ENCODE assay signal across 8 mouse cellular contexts in the genomic region with DNA sequence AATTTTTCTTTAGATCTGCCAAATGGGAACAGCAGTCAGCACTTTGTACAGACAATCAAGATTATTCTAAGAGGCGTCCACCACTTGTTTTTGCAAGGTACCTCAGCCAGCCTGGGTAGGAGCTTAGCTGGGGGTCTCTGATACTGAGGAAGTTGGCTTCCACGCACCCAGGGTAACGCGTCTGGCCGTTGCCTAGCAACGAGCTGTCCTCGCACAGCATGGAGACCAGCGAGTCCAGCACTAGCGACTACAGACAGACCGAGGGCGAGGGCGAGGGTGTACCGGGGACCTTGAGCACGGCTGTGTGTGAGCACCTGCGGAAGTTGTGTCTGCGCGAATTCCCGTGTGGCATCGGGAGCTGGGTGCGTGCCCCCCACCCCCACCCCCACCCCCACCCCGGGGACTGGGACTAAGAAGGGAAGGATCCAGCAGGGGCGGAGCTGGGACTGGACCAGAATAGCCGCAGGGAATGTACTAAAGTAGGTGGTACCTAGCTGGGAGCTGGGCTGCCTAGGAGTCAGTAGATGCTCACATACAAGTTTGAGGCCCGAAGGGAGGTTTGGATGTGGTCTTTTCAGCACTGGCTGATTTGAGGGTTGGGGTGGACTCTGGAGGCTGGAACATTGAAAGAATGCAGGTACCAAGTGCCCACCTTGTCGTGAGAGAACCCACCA. TPM values are rescaled to one million over a fixed set of nuclear protein-coding genes. Genes with fewer than 3 reads are reported as not detected.
DNase-seq lines count a peak whose midpoint lies in the region; ATAC-seq and TF ChIP-seq lines count a peak whose summit lies in the region.

A gene (plus strand): TSS at position 194 of the 674 bp plus-strand sequence.
A gene (minus strand): TSS at position 378 of the 674 bp plus-strand sequence.

- WGBS in lung, embryonic 14.5 days: 8% methylated on average over 25 of the region's 25 CpGs
- WGBS in embryonic facial prominence, embryonic 15.5 days: 6% methylated on average over 25 of the region's 25 CpGs
- 10% methylated on average over 25 of the region's 25 CpGs for WGBS in intestine, embryonic 15.5 days
- WGBS in neural tube, embryonic 14.5 days: 9% methylated on average over 25 of the region's 25 CpGs

- H3K9me3 ChIP-seq in lung, embryonic 14.5 days (ENCODE audit: low read depth, low read length): no peaks in the 10 kb centered on the region
- no peaks in the 10 kb centered on the region for H3K9me3 ChIP-seq in embryonic facial prominence, embryonic 15.5 days (replicated peaks)
- H3K9me3 ChIP-seq in intestine, embryonic 15.5 days: no peaks in the 10 kb centered on the region
- no peaks in the 10 kb centered on the region for H3K9me3 ChIP-seq in neural tube, embryonic 14.5 days (ENCODE audit: control insufficient read depth, low read length)

- peak within 1 kb of the TSS; percentile 51 for H3K4me2 ChIP-seq in lung, embryonic 14.5 days
- H3K4me2 ChIP-seq in embryonic facial prominence, embryonic 15.5 days (replicated peaks): peak within 1 kb of the TSS; percentile 28
- H3K4me2 ChIP-seq in intestine, embryonic 15.5 days (replicated peaks): peak within 1 kb of the TSS; percentile 54
- H3K4me2 ChIP-seq in neural tube, embryonic 14.5 days (ENCODE audit: low read depth, low read length): peak within 1 kb of the TSS; percentile 44

- H3K36me3 ChIP-seq in lung, embryonic 14.5 days (ENCODE audit: insufficient read depth): no peaks in the 10 kb centered on the region
- no peaks in the 10 kb centered on the region for H3K36me3 ChIP-seq in embryonic facial prominence, embryonic 15.5 days
- H3K36me3 ChIP-seq in intestine, embryonic 15.5 days: no peaks in the 10 kb centered on the region
- no peaks in the 10 kb centered on the region for H3K36me3 ChIP-seq in neural tube, embryonic 14.5 days (ENCODE audit: control insufficient read depth, insufficient read depth, low read length)

- no peak within 1 kb of the TSS for H3K27ac ChIP-seq in lung, embryonic 14.5 days (ENCODE audit: low read depth)
- H3K27ac ChIP-seq in embryonic facial prominence, embryonic 15.5 days (replicated peaks): no peak within 1 kb of the TSS
- H3K27ac ChIP-seq in intestine, embryonic 15.5 days: no peak within 1 kb of the TSS
- no peak within 1 kb of the TSS for H3K27ac ChIP-seq in neural tube, embryonic 14.5 days (ENCODE audit: low read depth, low read length)

- DNase-seq in lung, embryonic 14.5 days: peak; percentile 64
- DNase-seq in lung, postnatal 36 days: no peak
- DNase-seq in c-Kit-positive CD71-positive TER-119-positive erythroid progenitor cells, embryonic 14.5 days (ENCODE audit: low spot score): no peak

- H3K4me1 ChIP-seq in lung, embryonic 14.5 days (ENCODE audit: insufficient read depth): no peaks in the 10 kb centered on the region
- no peaks in the 10 kb centered on the region for H3K4me1 ChIP-seq in embryonic facial prominence, embryonic 15.5 days
- 0 out of 2 replicates have a peak, but pooled peaks cover 7% of the 10 kb centered on the region for H3K4me1 ChIP-seq in intestine, embryonic 15.5 days (replicated peaks)
- 0 out of 2 replicates have a peak, but pooled peaks cover 5% of the 10 kb centered on the region for H3K4me1 ChIP-seq in neural tube, embryonic 14.5 days (ENCODE audit: control insufficient read depth, insufficient read depth, low read length)

- 0 out of 2 replicates have a peak within 1 kb of the TSS, but pooled peaks have one; percentile 11 for H3K4me3 ChIP-seq in lung, embryonic 14.5 days (ENCODE audit: low read depth, low read length)
- H3K4me3 ChIP-seq in embryonic facial prominence, embryonic 15.5 days (replicated peaks): no peak within 1 kb of the TSS
- no peak within 1 kb of the TSS for H3K4me3 ChIP-seq in intestine, embryonic 15.5 days (replicated peaks)
- H3K4me3 ChIP-seq in neural tube, embryonic 14.5 days (ENCODE audit: low read depth, low read length): peak within 1 kb of the TSS; percentile 14; the same call in 1 of the 2 replicates

- H3K27me3 ChIP-seq in lung, embryonic 14.5 days (ENCODE audit: insufficient read depth, low read length): no peaks in the 10 kb centered on the region
- no peaks in the 10 kb centered on the region for H3K27me3 ChIP-seq in embryonic facial prominence, embryonic 15.5 days
- H3K27me3 ChIP-seq in intestine, embryonic 15.5 days (replicated peaks): no peaks in the 10 kb centered on the region
- H3K27me3 ChIP-seq in neural tube, embryonic 14.5 days (ENCODE audit: control insufficient read depth, insufficient read depth, low read length): no peaks in the 10 kb centered on the region

- ATAC-seq in lung, embryonic 14.5 days (ENCODE audit: insufficient read depth): no peak; the same call in 1 of the 2 replicates
- ATAC-seq in embryonic facial prominence, embryonic 15.5 days (ENCODE audit: insufficient number of reproducible peaks, low FRiP score, low TSS enrichment, low read depth): 0 out of 2 replicates have a peak, but pooled peaks have one; percentile 39
- ATAC-seq in intestine, embryonic 15.5 days: 0 out of 2 replicates have a peak, but pooled peaks have one; percentile 56
- peak; percentile 77; the same call in 1 of the 2 replicates for ATAC-seq in neural tube, embryonic 14.5 days (ENCODE audit: low read depth)
- ATAC-seq in inflammation-experienced regulatory T-cells, adult 6 months: no peak
- ATAC-seq in cerebellum, adult (ENCODE audit: insufficient number of reproducible peaks, low FRiP score, low TSS enrichment): no peak

- no peak within 1 kb of the TSS for H3K9ac ChIP-seq in lung, embryonic 14.5 days
- H3K9ac ChIP-seq in embryonic facial prominence, embryonic 15.5 days: no peak within 1 kb of the TSS
- H3K9ac ChIP-seq in intestine, embryonic 15.5 days: no peak within 1 kb of the TSS
- 0 out of 2 replicates have a peak within 1 kb of the TSS, but pooled peaks have one; percentile 25 for H3K9ac ChIP-seq in neural tube, embryonic 14.5 days (replicated peaks; ENCODE audit: low read depth, low read length)

- no peak for TF ChIP-seq CTCF in lung, embryonic 14.5 days (IDR thresholded peaks at IDR 0.05; ENCODE audit: low read depth)

RNA-seq across cellular contexts. Expression of the first gene that starts in this region (rescaled TPM):
- not detected in 2 replicates for polyA plus RNA-seq in lung, embryonic 14.5 days (2014; fragmentation: Nextera tagmentation; extraction: Ambion mirVana)
- 1.1 and 1.5 TPM in 2 replicates for polyA plus RNA-seq in embryonic facial prominence, embryonic 15.5 days (2015; fragmentation: Nextera tagmentation; extraction: Ambion mirVana)
- polyA plus RNA-seq in intestine, embryonic 15.5 days (2015; fragmentation: Nextera tagmentation; extraction: Ambion mirVana): not detected in 2 replicates
- polyA plus RNA-seq in neural tube, embryonic 14.5 days (2014; fragmentation: Nextera tagmentation; extraction: Ambion mirVana): 0.13 and 0.44 TPM in 2 replicates
- polyA plus RNA-seq in inflammation-experienced regulatory T-cells, adult 6 months (2017; shearing (Covaris generic)): not detected

RNA-seq across cellular contexts. Expression of the second gene that starts in this region (rescaled TPM):
- not detected in 2 replicates for polyA plus RNA-seq in lung, embryonic 14.5 days (2014; fragmentation: Nextera tagmentation; extraction: Ambion mirVana)
- not detected in 2 replicates for polyA plus RNA-seq in embryonic facial prominence, embryonic 15.5 days (2015; fragmentation: Nextera tagmentation; extraction: Ambion mirVana)
- polyA plus RNA-seq in intestine, embryonic 15.5 days (2015; fragmentation: Nextera tagmentation; extraction: Ambion mirVana): not detected in 2 replicates
- polyA plus RNA-seq in neural tube, embryonic 14.5 days (2014; fragmentation: Nextera tagmentation; extraction: Ambion mirVana): not detected in 2 replicates
- not detected for polyA plus RNA-seq in inflammation-experienced regulatory T-cells, adult 6 months (2017; shearing (Covaris generic))

Comparison
In these comparisons a context has a peak if more than half of its experiments do, and no peak if none do; other contexts are left out.
1. Peak in DNase-seq, H3K4me3 ChIP-seq and H3K4me2 ChIP-seq in lung, embryonic 14.5 days; RNA of the genes that start here not detected or under 1 TPM.
2. Peak in ATAC-seq and H3K4me2 ChIP-seq in intestine, embryonic 15.5 days; RNA of the genes that start here not detected or under 1 TPM.
3. Peak in ATAC-seq, H3K4me3 ChIP-seq, H3K9ac ChIP-seq and H3K4me2 ChIP-seq in neural tube, embryonic 14.5 days; RNA of the genes that start here not detected or under 1 TPM.